Mouse (Mus musculus) ES-E14 (cell line): ENCODE measurements around the gene Krt25. TPM values are rescaled to one million over a fixed set of nuclear protein-coding genes. Genes with fewer than 3 reads are reported as not detected.

Experiments used
- DNase-seq: peaks from one replicate; pipeline ENCODE4 v3.0.0-alpha.2; 2013; ENCODE audit warnings: low read depth, low spot score
- H3K27ac ChIP-seq: 2 replicates; pipeline ENCODE4 v1.5.1; 2012; ENCODE audit warnings: low read depth, mild to moderate bottlenecking, low read length, moderate library complexity, mixed read lengths; ENCODE audit not compliant: poor library complexity, insufficient read depth, severe bottlenecking
- H3K36me3 ChIP-seq: 2 replicates; pipeline ENCODE4 v1.6.1; 2012; ENCODE audit warnings: mild to moderate bottlenecking, low read length, moderate library complexity, mixed read lengths; ENCODE audit not compliant: control insufficient read depth, poor library complexity, insufficient read depth, severe bottlenecking
- H3K4me1 ChIP-seq, 2 experiments: fragments of 150-350 bp in 1 of 2; sonication (generic) in 1 of 2; 2 replicates each; pipeline ENCODE4 v1.6.1; 2012; ENCODE audit warnings: low read length in 2 of 2, mild to moderate bottlenecking in 1 of 2, mixed read lengths in 1 of 2; ENCODE audit not compliant: control insufficient read depth in 2 of 2, insufficient read depth in 2 of 2, poor library complexity in 1 of 2
- H3K4me3 ChIP-seq, 2 experiments: fragments of 150-350 bp in 1 of 2; sonication (generic) in 1 of 2; 2 replicates each; pipeline ENCODE4 v1.5.1; 2012; ENCODE audit warnings: low read length in 2 of 2, low read depth in 1 of 2, mild to moderate bottlenecking in 1 of 2, mixed read lengths in 1 of 2; ENCODE audit not compliant: insufficient read depth in 1 of 2, poor library complexity in 1 of 2, severe bottlenecking in 1 of 2
- H3K9ac ChIP-seq: 2 replicates; pipeline ENCODE4 v1.6.1; 2012; ENCODE audit warnings: low read depth, mild to moderate bottlenecking, low read length, mixed read lengths; ENCODE audit not compliant: poor library complexity, insufficient read depth, severe bottlenecking
- H3K9me3 ChIP-seq: fragments of 150-350 bp; sonication (generic); 2 replicates; pipeline ENCODE4 v1.6.1; 2012; ENCODE audit warnings: low read depth, mild to moderate bottlenecking, low read length; ENCODE audit not compliant: control insufficient read depth, insufficient read depth
- CHD2 ChIP-seq: IDR thresholded peaks from 2 replicates; pipeline ENCODE4 v1.6.1; 2014; ENCODE audit warnings: mild to moderate bottlenecking, low read depth, low read length, inconsistent platforms
- HCFC1 ChIP-seq: IDR thresholded peaks from 2 replicates; pipeline ENCODE4 v1.6.1; 2012; ENCODE audit warnings: low read length, inconsistent platforms, borderline replicate concordance; ENCODE audit not compliant: insufficient read depth
- MAFK ChIP-seq: IDR thresholded peaks from 2 replicates; pipeline ENCODE4 v1.6.1; 2014; ENCODE audit warnings: mild to moderate bottlenecking, low read depth, low read length, inconsistent platforms; ENCODE audit not compliant: insufficient read depth
- ZC3H11A ChIP-seq: IDR thresholded peaks from 2 replicates; pipeline ENCODE4 v1.6.1; 2012; ENCODE audit warnings: low read depth, mild to moderate bottlenecking, inconsistent platforms, low read length, borderline replicate concordance
- ZNF384 ChIP-seq: IDR thresholded peaks from 2 replicates; pipeline ENCODE4 v1.6.1; 2012; ENCODE audit warnings: low read depth, low read length, inconsistent platforms
- in situ Hi-C, 2 experiments: fragments of 600-800 bp; cut with MboI; formaldehyde crosslinking; loops; one replicate each; pipeline ENCODE4 v1.15.1; 2025; ENCODE audit warnings: low sequenced_read_pairs in 2 of 2, inconsistent platforms in 1 of 2; ENCODE audit not compliant: unreplicated experiment in 2 of 2
- total RNA-seq: library from RNA; depleted of rRNA; stranded (reverse); fragments of 300-350 nt; gene quantifications from 2 replicates; pipeline ENCODE4 v1.2.3, GENCODE M21; 2012

The Krt25 gene
- total RNA-seq, 1 experiment = not detected

DNA sequence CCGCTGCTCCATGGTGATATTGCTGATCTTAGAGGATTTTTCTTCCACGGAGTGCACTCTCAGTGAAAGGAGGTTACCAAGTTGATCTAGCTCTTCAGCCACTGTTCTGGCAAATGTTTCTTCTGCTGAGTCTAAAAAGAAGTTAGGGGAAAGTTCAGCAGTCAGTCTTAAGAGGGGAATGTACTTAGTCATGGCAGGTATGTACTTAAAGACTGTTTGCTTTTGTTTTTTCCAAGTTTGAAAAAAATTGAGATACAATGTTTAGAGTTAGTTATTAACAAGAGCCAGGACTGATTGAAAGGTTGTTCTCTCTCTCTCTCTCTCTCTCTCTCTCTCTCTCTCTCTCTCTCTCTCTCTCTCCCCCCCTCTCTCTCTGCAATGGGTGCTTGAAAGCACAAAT, 6.9 kb upstream of the Krt25 start:
- no peak for DNase-seq
- no peak overlapping the region for H3K27ac ChIP-seq
- H3K36me3 ChIP-seq = no peaks in the 10 kb centered on the region
- in situ Hi-C loops = no loop called here
- no peak overlapping the region for H3K9ac ChIP-seq
- H3K9me3 ChIP-seq = no peaks in the 10 kb centered on the region
- H3K4me3 ChIP-seq = no peak overlapping the region
- no peak for TF ChIP-seq MAFK
- TF ChIP-seq HCFC1 = no peak
- TF ChIP-seq ZNF384 = no peak
- no peak for TF ChIP-seq CHD2
- TF ChIP-seq ZC3H11A = no peak
- no peaks in the 10 kb centered on the region for H3K4me1 ChIP-seq

DNA sequence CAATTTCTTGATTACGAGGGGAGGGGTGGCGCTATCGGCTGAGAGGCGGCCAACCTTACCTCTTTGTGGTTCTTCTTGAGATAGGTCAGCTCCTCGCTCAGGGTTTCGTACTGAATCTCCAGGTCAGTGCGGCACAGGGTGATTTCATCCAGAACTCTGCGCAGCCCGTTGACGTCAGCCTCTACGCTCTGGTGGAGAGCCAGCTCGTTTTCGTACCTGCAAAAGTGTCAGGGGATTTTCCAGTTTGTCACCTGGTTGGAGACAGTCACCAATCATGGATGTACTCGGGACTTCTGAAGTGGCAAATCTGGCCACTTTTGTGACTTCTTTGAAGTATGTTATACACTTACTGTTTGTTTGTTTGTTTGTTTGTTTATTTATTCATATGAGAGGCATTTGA, 1.7 kb downstream of the Krt25 start:
- no peaks in the 10 kb centered on the region for H3K9me3 ChIP-seq
- H3K36me3 ChIP-seq = no peaks in the 10 kb centered on the region
- DNase-seq = no peak
- no peaks in the 10 kb centered on the region for H3K4me1 ChIP-seq
- no peak overlapping the region for H3K4me3 ChIP-seq
- H3K27ac ChIP-seq = no peak overlapping the region
- in situ Hi-C loops = no loop called here
- H3K9ac ChIP-seq = no peak overlapping the region
- no peak for TF ChIP-seq CHD2
- TF ChIP-seq ZC3H11A = no peak
- TF ChIP-seq HCFC1 = no peak
- TF ChIP-seq MAFK = no peak
- no peak for TF ChIP-seq ZNF384

DNA sequence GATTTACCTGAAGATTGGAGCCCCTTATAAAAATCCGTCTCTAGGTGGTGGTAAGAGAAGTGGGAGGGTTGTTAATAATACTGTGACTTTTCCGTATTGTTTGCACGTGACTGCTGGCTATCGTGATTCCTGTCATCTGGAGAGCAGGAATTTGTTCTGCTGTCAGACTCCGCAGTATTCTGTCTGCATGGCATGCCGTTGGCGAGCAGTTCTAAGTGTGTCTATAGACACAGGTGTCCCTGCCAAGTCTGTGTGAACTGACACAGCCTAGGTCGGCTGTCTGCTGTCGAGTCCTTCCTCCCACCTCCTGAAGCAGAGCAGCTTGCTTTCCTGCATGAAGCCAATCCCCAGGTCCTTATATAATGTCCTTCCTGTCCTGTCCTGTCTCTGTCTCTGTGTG, 3.6 kb downstream of the Krt25 start:
- no peak overlapping the region for H3K27ac ChIP-seq
- H3K4me3 ChIP-seq = no peak overlapping the region
- H3K36me3 ChIP-seq = no peaks in the 10 kb centered on the region
- TF ChIP-seq MAFK = no peak
- TF ChIP-seq CHD2 = no peak
- no peak for TF ChIP-seq ZNF384
- no peak for TF ChIP-seq HCFC1
- DNase-seq = no peak
- in situ Hi-C loops = no loop called here
- no peaks in the 10 kb centered on the region for H3K9me3 ChIP-seq
- no peak overlapping the region for H3K9ac ChIP-seq
- H3K4me1 ChIP-seq = no peaks in the 10 kb centered on the region

DNA sequence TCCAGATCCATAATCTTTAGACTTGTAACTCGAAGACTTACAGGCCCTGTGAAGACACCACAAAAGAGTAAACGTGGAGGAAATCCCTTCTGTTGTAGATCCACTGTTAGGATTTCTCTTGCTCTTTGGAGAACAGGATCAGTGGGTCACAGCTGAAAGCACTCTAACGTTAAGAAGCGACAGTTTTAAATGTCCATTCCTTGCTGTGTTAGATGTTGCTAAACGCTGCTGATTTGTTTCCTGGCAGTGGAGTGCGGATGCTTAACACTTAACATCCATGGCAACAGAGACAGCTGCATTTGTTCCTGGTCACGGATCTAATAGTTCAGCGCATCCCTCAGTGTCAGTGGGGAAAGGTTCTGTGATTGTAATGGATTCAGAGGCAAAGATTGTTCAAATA, 6.2 kb downstream of the Krt25 start:
- DNase-seq = no peak
- in situ Hi-C loops = no loop called here
- Histone ChIP-seq H3K36me3 (no peaks in the 10 kb centered on the region), H3K9me3 (no peaks in the 10 kb centered on the region), H3K4me1 (no peaks in the 10 kb centered on the region), H3K27ac (no peak overlapping the region), H3K4me3 (no peak overlapping the region), H3K9ac (no peak overlapping the region)
- TF ChIP-seq MAFK (no peak), ZNF384 (no peak), ZC3H11A (no peak), HCFC1 (no peak), CHD2 (no peak)

DNA sequence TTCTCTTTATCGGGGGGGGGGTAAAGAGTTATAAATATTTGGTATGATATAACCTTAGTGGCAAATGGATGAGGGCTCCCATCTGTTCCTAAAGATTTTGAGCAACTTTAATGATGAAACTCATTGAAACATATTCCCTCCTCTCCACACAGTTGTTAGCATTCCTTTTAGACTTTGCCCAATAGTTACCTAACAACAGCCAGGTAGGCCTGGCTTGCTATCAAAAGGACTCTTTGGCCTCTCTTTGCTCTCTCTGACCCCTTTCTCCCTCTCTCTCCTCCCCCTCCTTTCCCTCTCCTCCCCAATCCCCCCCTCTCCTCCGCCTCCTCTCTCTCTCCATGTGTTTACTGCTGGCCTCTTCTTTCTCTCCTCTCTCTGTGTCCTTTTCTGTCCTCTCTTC, 8.2 kb downstream of the Krt25 start:
- no peak for DNase-seq
- Histone ChIP-seq H3K4me1 (no peaks in the 10 kb centered on the region), H3K4me3 (no peak overlapping the region), H3K9me3 (no peaks in the 10 kb centered on the region), H3K27ac (no peak overlapping the region), H3K36me3 (no peaks in the 10 kb centered on the region), H3K9ac (no peak overlapping the region)
- in situ Hi-C loops = no loop called here
- no peak for TF ChIP-seq CHD2
- no peak for TF ChIP-seq ZNF384
- TF ChIP-seq HCFC1 = no peak
- no peak for TF ChIP-seq ZC3H11A
- TF ChIP-seq MAFK = no peak
